Mouse (Mus musculus) heart, embryonic 12.5 days (tissue): ENCODE data around the gene Ptprc. TPM values are rescaled to one million over a fixed set of nuclear protein-coding genes. Genes with fewer than 3 reads are reported as not detected.

ENCODE experiments used
- ATAC-seq: fragments of 200-750 bp; cut with Nextera tagmentation; 2 replicates; pipeline ENCODE4 v1.8.0; 2017; ENCODE audit warnings: moderate TSS enrichment, moderate library complexity; ENCODE audit not compliant: insufficient number of reproducible peaks, low FRiP score
- H3K27ac ChIP-seq: fragments of 300-500 bp; sonication (generic); 2 replicates; pipeline ENCODE4 v1.5.1; 2016; ENCODE audit warnings: mild to moderate bottlenecking, moderate library complexity; ENCODE audit not compliant: poor library complexity, severe bottlenecking
- H3K27me3 ChIP-seq: fragments of 300-500 bp; sonication (generic); replicated peaks from 2 replicates; pipeline ENCODE4 v1.6.1; 2016; ENCODE audit warnings: mild to moderate bottlenecking, moderate library complexity
- H3K36me3 ChIP-seq: fragments of 300-500 bp; sonication (generic); 2 replicates; pipeline ENCODE4 v1.6.1; 2016; ENCODE audit warnings: mild to moderate bottlenecking, moderate library complexity
- H3K4me1 ChIP-seq: fragments of 300-500 bp; sonication (generic); replicated peaks from 2 replicates; pipeline ENCODE4 v1.6.1; 2016; ENCODE audit warnings: mild to moderate bottlenecking
- H3K4me2 ChIP-seq: fragments of 300-500 bp; sonication (generic); 2 replicates; pipeline ENCODE4 v1.6.1; 2016; ENCODE audit warnings: mild to moderate bottlenecking, moderate library complexity
- H3K4me3 ChIP-seq: fragments of 300-500 bp; sonication (generic); 2 replicates; pipeline ENCODE4 v1.5.1; 2016; ENCODE audit warnings: mild to moderate bottlenecking
- H3K9ac ChIP-seq: fragments of 300-500 bp; sonication (generic); 2 replicates; pipeline ENCODE4 v1.6.1; 2016; ENCODE audit warnings: mild to moderate bottlenecking, moderate library complexity
- H3K9me3 ChIP-seq: fragments of 300-500 bp; sonication (generic); replicated peaks from 2 replicates; pipeline ENCODE4 v1.6.1; 2016; ENCODE audit warnings: mild to moderate bottlenecking, moderate library complexity
- WGBS: fragments of 180-500 bp; shearing (Covaris S2); methylation state at CpG from one replicate; pipeline ENCODE4 v1.1.7; 2016; 5-methylcytosine and 5-hydroxymethylcytosine counted together
- polyA plus RNA-seq: library from polyadenylated mRNA; unstranded; fragments of >200 nt; fragmentation: Nextera tagmentation; extraction: Ambion mirVana; gene quantifications from 2 replicates; pipeline ENCODE4 v1.2.1, GENCODE M21; 2016

Gene Ptprc
- 0.83 and 1.2 TPM in 2 replicates for polyA plus RNA-seq

DNA sequence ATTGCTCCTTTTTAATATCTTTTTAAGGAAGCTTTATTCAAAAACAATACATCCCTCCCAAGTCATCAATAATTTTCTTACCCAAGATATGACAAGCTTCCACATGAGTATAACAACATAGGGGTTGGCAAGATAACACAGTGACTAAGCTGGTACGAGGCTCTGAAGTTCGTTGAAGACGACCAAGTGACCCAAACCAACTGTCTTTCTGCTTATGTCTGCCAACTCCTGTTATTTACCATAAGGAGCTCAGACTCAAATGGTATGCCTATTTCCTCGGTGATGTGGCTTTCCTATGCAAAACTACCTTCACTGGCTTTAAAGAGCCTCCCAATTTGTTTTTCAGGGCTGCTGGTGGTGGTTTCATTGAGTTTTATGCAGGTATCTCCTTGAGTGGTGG, at the start of gene Ptprc:
Ptprc (minus strand) TSS at position 215 of the 400 bp plus-strand sequence.
- H3K27ac ChIP-seq = no peak within 1 kb of the TSS
- H3K4me1 ChIP-seq = no peaks in the 10 kb centered on the region
- H3K9me3 ChIP-seq = no peaks in the 10 kb centered on the region
- no peak within 1 kb of the TSS for H3K9ac ChIP-seq
- H3K27me3 ChIP-seq = no peaks in the 10 kb centered on the region
- H3K4me2 ChIP-seq = no peak within 1 kb of the TSS
- no peak for ATAC-seq
- H3K4me3 ChIP-seq = no peak within 1 kb of the TSS
- no peaks in the 10 kb centered on the region for H3K36me3 ChIP-seq
- WGBS = 67% methylated on average over 4 of the region's 4 CpGs

DNA sequence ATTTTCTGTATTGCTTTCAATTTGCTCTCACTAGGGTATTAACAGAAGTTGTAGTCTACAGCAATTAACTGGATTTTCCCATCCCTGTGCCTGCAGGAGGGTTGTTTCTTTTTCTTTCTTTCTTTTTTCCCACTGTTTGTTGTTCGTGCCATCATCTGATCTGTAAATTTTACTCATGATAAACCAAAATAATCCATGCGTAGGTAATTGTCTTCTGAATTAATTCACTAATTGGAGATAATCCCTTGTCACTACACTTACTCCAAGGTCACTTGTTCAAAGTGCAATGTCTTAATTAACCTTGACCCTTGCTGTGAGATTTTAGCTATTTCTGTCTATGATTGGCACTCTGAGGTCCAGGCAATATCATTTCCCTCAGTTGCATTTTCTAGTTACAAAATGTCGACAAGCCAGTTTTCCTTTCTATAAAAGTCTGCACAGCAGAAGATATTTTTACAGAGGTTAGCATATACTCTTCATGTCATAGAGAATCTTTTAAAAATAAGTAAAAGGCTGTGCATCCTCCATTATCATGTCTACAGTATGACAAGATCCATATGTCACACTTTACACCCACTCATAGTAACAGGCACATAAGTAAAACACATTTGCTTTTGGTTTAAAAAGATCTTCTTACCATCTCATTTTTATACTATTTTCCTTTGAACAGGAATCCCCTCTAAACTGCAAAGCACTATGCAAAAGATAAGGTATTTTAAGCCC, 39.4 kb upstream of the Ptprc start:
- ATAC-seq = no peak
- Histone ChIP-seq H3K9me3 (no peaks in the 10 kb centered on the region), H3K27me3 (no peaks in the 10 kb centered on the region), H3K4me3 (no peak overlapping the region), H3K4me2 (no peak overlapping the region), H3K4me1 (no peaks in the 10 kb centered on the region), H3K36me3 (no peaks in the 10 kb centered on the region), H3K9ac (no peak overlapping the region), H3K27ac (no peak overlapping the region)
- WGBS = 69% methylated on average over 3 of the region's 3 CpGs

- 79% methylated on average over 3 of the region's 3 CpGs for WGBS
Measured at GRCm38 (mm10) chr1:138210387-138211024, 35.0 kb upstream of the Ptprc start.

DNA sequence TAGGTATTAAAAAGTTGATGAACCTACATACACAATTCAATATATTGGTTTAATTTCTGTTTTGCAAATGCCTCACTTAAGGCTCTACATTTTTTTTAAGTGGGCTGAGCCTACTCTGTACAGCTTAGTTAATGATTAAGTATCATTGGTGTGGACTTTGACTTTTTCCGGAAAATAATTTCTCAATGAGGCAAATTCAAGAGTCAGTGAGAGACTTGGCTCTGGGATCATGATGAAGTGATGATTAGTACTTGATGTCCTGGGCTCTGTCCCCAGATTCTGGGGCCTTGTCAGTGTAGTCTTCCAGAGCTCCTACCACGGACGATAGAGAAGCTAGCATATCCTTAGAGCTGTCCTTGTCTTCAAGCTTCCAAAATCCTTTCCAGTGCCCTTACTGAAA, 34.2 kb upstream of the Ptprc start:
- Histone ChIP-seq H3K27ac (no peak overlapping the region), H3K36me3 (no peaks in the 10 kb centered on the region), H3K4me2 (no peak overlapping the region), H3K4me3 (no peak overlapping the region), H3K4me1 (no peaks in the 10 kb centered on the region), H3K9me3 (no peaks in the 10 kb centered on the region), H3K9ac (no peak overlapping the region), H3K27me3 (no peaks in the 10 kb centered on the region)
- 74% methylated on average over 3 of the region's 3 CpGs for WGBS
- ATAC-seq = no peak

More at GRCm38 (mm10) chr1:138210387-138211024, 35.0 kb upstream of the Ptprc start:
- H3K9me3 ChIP-seq = no peaks in the 10 kb centered on the region
- ATAC-seq = no peak
- no peaks in the 10 kb centered on the region for H3K27me3 ChIP-seq
- H3K36me3 ChIP-seq = no peaks in the 10 kb centered on the region
- no peak overlapping the region for H3K4me3 ChIP-seq
- no peak overlapping the region for H3K4me2 ChIP-seq
- H3K9ac ChIP-seq = no peak overlapping the region
- H3K4me1 ChIP-seq = no peaks in the 10 kb centered on the region
- H3K27ac ChIP-seq = no peak overlapping the region

DNA sequence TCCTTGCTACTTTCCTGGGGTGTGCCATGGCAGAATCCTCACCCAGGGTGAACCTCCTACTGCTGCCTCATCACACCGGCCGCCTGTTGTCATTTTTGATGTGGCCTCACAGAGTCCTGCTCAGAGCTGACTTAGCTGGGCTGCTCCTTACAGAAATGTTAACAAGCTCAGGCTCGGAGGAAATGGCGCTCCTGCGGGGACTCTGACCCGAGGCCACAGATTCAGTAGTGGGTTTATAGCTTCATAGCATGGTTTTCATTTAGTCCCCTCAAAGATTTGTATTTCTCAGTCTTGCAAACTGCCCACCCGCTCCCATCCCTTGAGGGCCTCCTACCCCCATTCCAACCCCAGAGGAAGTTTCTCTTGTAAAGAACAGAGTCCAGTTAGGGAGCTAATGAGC, 30.5 kb upstream of the Ptprc start:
- H3K4me2 ChIP-seq = no peak overlapping the region

GRCm38 (mm10) chr1:138191689-138192508, 16.4 kb upstream of the Ptprc start:
- 61% methylated on average over 8 of the region's 8 CpGs for WGBS
- no peak overlapping the region for H3K27ac ChIP-seq
- H3K9me3 ChIP-seq = no peaks in the 10 kb centered on the region
- H3K27me3 ChIP-seq = no peaks in the 10 kb centered on the region
- ATAC-seq = no peak
- H3K9ac ChIP-seq = no peak overlapping the region
- peak overlapping the region; percentile 32; the same call in 1 of the 2 replicates for H3K4me2 ChIP-seq
- no peak overlapping the region for H3K4me3 ChIP-seq
- H3K36me3 ChIP-seq = no peaks in the 10 kb centered on the region
- H3K4me1 ChIP-seq = peaks cover 5% of the 10 kb centered on the region; the same call in 1 of the 2 replicates

More for the DNA sequence above, 30.5 kb upstream of the Ptprc start:
- H3K4me1 ChIP-seq = no peaks in the 10 kb centered on the region
- H3K27ac ChIP-seq = no peak overlapping the region
- H3K4me3 ChIP-seq = no peak overlapping the region
- no peaks in the 10 kb centered on the region for H3K36me3 ChIP-seq
- WGBS = 75% methylated on average over 7 of the region's 7 CpGs
- ATAC-seq = no peak
- H3K9ac ChIP-seq = no peak overlapping the region
- H3K27me3 ChIP-seq = no peaks in the 10 kb centered on the region
- H3K9me3 ChIP-seq = no peaks in the 10 kb centered on the region

DNA sequence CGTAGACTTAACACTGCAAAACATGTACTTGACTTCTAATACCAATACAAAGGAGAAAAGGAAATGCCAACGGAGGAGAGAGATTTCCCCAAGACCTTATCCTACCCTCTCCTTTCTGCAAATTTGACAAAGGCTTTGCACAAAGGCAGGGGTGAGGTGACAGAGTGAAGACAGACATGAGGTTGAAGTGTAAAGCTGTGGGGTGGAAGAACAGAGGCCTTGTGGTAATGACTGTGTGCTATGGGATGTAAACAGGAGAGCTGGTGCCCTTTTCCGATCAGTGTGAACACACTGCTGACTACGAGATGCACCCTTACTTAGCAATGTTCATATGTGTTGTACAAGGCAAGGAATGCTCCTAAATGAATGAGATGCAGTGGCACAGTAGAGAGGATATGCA, 12.6 kb upstream of the Ptprc start:
- Histone ChIP-seq H3K4me3 (no peak overlapping the region), H3K27ac (no peak overlapping the region), H3K4me1 (peaks cover 5% of the 10 kb centered on the region; the same call in 1 of the 2 replicates), H3K9ac (no peak overlapping the region), H3K9me3 (no peaks in the 10 kb centered on the region), H3K36me3 (no peaks in the 10 kb centered on the region), H3K27me3 (no peaks in the 10 kb centered on the region), H3K4me2 (no peak overlapping the region)
- 75% methylated on average over 4 of the region's 4 CpGs for WGBS
- no peak for ATAC-seq

- H3K9me3 ChIP-seq = no peaks in the 10 kb centered on the region
- no peaks in the 10 kb centered on the region for H3K36me3 ChIP-seq
- no peaks in the 10 kb centered on the region for H3K4me1 ChIP-seq
- H3K27ac ChIP-seq = no peak overlapping the region
- WGBS = 74% methylated on average over 4 of the region's 4 CpGs
- no peak overlapping the region for H3K9ac ChIP-seq
- no peak overlapping the region for H3K4me2 ChIP-seq
- no peak overlapping the region for H3K4me3 ChIP-seq
- ATAC-seq = no peak
- H3K27me3 ChIP-seq = no peaks in the 10 kb centered on the region
Measured at GRCm38 (mm10) chr1:138185904-138186303, 10.4 kb upstream of the Ptprc start.

DNA sequence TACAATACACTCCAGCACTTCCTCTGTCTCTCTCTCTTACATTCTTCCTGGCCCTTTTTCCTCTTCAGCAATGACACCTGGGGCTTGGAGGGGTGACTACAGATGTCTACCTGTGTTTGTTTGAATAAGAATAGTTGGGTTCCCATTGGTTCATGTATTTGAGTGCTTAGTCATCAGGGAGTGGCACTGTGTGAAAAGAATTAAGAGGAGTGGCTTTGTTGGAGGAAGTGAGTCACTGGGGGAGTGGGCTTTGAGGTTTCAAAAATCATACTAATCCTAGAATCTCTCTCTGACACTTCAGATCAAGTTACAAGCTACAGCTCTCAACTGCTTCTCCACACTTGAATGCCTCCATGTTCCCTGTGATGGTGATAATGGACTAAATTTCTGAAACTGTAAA, 4.6 kb upstream of the Ptprc start:
- Histone ChIP-seq H3K27ac (no peak overlapping the region), H3K4me2 (no peak overlapping the region), H3K9ac (no peak overlapping the region), H3K9me3 (no peaks in the 10 kb centered on the region), H3K4me3 (no peak overlapping the region), H3K36me3 (no peaks in the 10 kb centered on the region), H3K4me1 (no peaks in the 10 kb centered on the region), H3K27me3 (no peaks in the 10 kb centered on the region)
- no peak for ATAC-seq

- WGBS = 74% methylated on average over 9 of the region's 9 CpGs
- Histone ChIP-seq H3K36me3 (no peaks in the 10 kb centered on the region), H3K27ac (no peak overlapping the region), H3K4me1 (no peaks in the 10 kb centered on the region), H3K27me3 (no peaks in the 10 kb centered on the region), H3K4me3 (no peak overlapping the region), H3K4me2 (no peak overlapping the region), H3K9ac (no peak overlapping the region), H3K9me3 (no peaks in the 10 kb centered on the region)
- no peak for ATAC-seq
Measured at GRCm38 (mm10) chr1:138174705-138175492, 609 bp downstream of the Ptprc start.
